Mouse (Mus musculus) macrophage (primary cell): ENCODE data around the gene Ranbp1. TPM values are rescaled to one million over a fixed set of nuclear protein-coding genes. Genes with fewer than 3 reads are reported as not detected.
"Not testable (repeated sequence)": the region's sequence is repeated elsewhere in the genome, so short reads cannot be mapped to it uniquely, and the experiment has no call there.

Experiments
- H3K27ac ChIP-seq: fragments of 350-480 bp; formaldehyde crosslinking; 2 replicates; pipeline ENCODE4 v1.9.0; 2021
- H3K36me3 ChIP-seq: fragments of 350-480 bp; formaldehyde crosslinking; 2 replicates; pipeline ENCODE4 v1.9.0; 2021; ENCODE audit errors: inconsistent target
- H3K4me3 ChIP-seq: fragments of 350-480 bp; formaldehyde crosslinking; 2 replicates; pipeline ENCODE4 v1.9.0; 2021; ENCODE audit errors: inconsistent target
- H3K79me2 ChIP-seq: fragments of 350-480 bp; formaldehyde crosslinking; 2 replicates; pipeline ENCODE4 v1.9.0; 2021; ENCODE audit errors: inconsistent target
- WGBS: methylation state at CpG from one replicate; pipeline ENCODE4 v1.1.7; 2026; ENCODE audit warnings: inconsistent platforms; ENCODE audit not compliant: missing documents; 5-methylcytosine and 5-hydroxymethylcytosine counted together
- polyA plus RNA-seq: library from polyadenylated mRNA; stranded (reverse); fragments of 250-400 nt; gene quantifications from 3 replicates; pipeline ENCODE4 v1.2.4, GENCODE M21; 2018; ENCODE audit warnings: inconsistent platforms
- total RNA-seq, 78 experiments: library from RNA; depleted of rRNA; stranded (reverse); fragments of 250-400 nt; gene quantifications; 1 replicate in 9 of 78; 2 replicates in 24 of 78; 3 replicates in 43 of 78; 4 replicates in 2 of 78; pipeline ENCODE4 v1.2.4; 2018; ENCODE audit warnings: inconsistent platforms in 56 of 78

Gene Ranbp1
- total RNA-seq (2018; cell fraction: chromatin; rRNA removed) = 10 to 100 TPM in 25 of 26 experiments, 1 to 10 TPM in 1; 9.3 to 75.6 (median 18.2) TPM
- 100 to 1,000 TPM in 9 of 26 experiments, 10 to 100 TPM in 17; 69.7 to 126 (median 94.2) TPM for total RNA-seq (2018; cell fraction: cytosol; rRNA removed)
- total RNA-seq (2018; cell fraction: nucleus; rRNA removed) = 10 to 100 TPM; 11.8 to 86.2 (median 39.3) TPM
- polyA plus RNA-seq = 67.3 to 311 TPM (median 228 TPM) in 3 replicates

GRCm38 (mm10) chr16:18248433-18249363 lies at the start of gene Ranbp1, which contains the start of gene Trmt2a:
Gene Ranbp1 (minus strand): TSS chr16:18248732.
Gene Trmt2a (plus strand): TSS chr16:18248679.
- Histone ChIP-seq H3K79me2 (peaks cover 77% of the 10 kb centered on the region), H3K27ac (peak within 1 kb of the TSS; percentile 86), H3K4me3 (peak within 1 kb of the TSS; percentile 89), H3K36me3 (peaks cover 54% of the 10 kb centered on the region)
- under 1% methylated on average over 78 of the region's 102 CpGs for WGBS

- Histone ChIP-seq H3K79me2 (peaks cover 41% of the 10 kb centered on the region), H3K27ac (peak overlapping the region; percentile 28; the same call in 1 of the 2 replicates), H3K4me3 (peak overlapping the region; percentile 32)
- WGBS = 0% methylated on average over 4 of the region's 10 CpGs
- H3K36me3 ChIP-seq = not testable (repeated sequence)
Measured at GRCm38 (mm10) chr16:18289614-18290013, 41.1 kb upstream of the Ranbp1 start.

GRCm38 (mm10) chr16:18289067-18289588 lies 40.6 kb upstream of the Ranbp1 start, which contains the start of gene Dgcr8:
Gene Dgcr8 (minus strand): TSS chr16:18289246.
- Histone ChIP-seq H3K79me2 (peaks cover 46% of the 10 kb centered on the region), H3K4me3 (peak within 1 kb of the TSS; percentile 74), H3K36me3 (peaks cover 8% of the 10 kb centered on the region; the same call in 1 of the 2 replicates), H3K27ac (peak within 1 kb of the TSS; percentile 57)
- WGBS = 2% methylated on average over 52 of the region's 71 CpGs

- 0% methylated on average over 25 of the region's 31 CpGs for WGBS
- Histone ChIP-seq H3K79me2 (peaks cover 51% of the 10 kb centered on the region), H3K27ac (peak overlapping the region; percentile 57), H3K4me3 (peak overlapping the region; percentile 74), H3K36me3 (peaks cover 13% of the 10 kb centered on the region)
Measured at GRCm38 (mm10) chr16:18288581-18289061, 40.1 kb upstream of the Ranbp1 start.

- Histone ChIP-seq H3K79me2 (peaks cover 51% of the 10 kb centered on the region), H3K27ac (peak overlapping the region; percentile 57), H3K4me3 (peak overlapping the region; percentile 74), H3K36me3 (peaks cover 17% of the 10 kb centered on the region)
- 2% methylated on average over 4 of the region's 4 CpGs for WGBS
Measured at GRCm38 (mm10) chr16:18288166-18288565, 39.6 kb upstream of the Ranbp1 start.

GRCm38 (mm10) chr16:18275166-18275565 lies 26.6 kb upstream of the Ranbp1 start:
- Histone ChIP-seq H3K4me3 (no peak overlapping the region), H3K36me3 (peaks cover 53% of the 10 kb centered on the region), H3K79me2 (no peaks in the 10 kb centered on the region), H3K27ac (no peak overlapping the region)
- WGBS = 100% methylated on average over 2 of the region's 2 CpGs

- H3K36me3 ChIP-seq = peaks cover 38% of the 10 kb centered on the region
- H3K79me2 ChIP-seq = no peaks in the 10 kb centered on the region
- 85% methylated on average over 5 of the region's 5 CpGs for WGBS
- H3K27ac ChIP-seq = no peak overlapping the region
- H3K4me3 ChIP-seq = no peak overlapping the region
Measured at GRCm38 (mm10) chr16:18268182-18268581, 19.6 kb upstream of the Ranbp1 start.

- Histone ChIP-seq H3K79me2 (no peaks in the 10 kb centered on the region), H3K36me3 (peaks cover 37% of the 10 kb centered on the region), H3K4me3 (no peak overlapping the region), H3K27ac (no peak overlapping the region)
- WGBS = 93% methylated on average over 1 of the region's 2 CpGs
Measured at GRCm38 (mm10) chr16:18265024-18265423, 16.5 kb upstream of the Ranbp1 start.

- Histone ChIP-seq H3K79me2 (no peaks in the 10 kb centered on the region), H3K36me3 (peaks cover 70% of the 10 kb centered on the region), H3K27ac (no peak within 1 kb of the TSS), H3K4me3 (no peak within 1 kb of the TSS)
- 88% methylated on average over 2 of the region's 2 CpGs for WGBS
Measured at GRCm38 (mm10) chr16:18258221-18258620, 9.7 kb upstream of the Ranbp1 start, which contains the start of gene Gm49776. Gene Gm49776 (minus strand): TSS chr16:18258321.

- no peak overlapping the region for H3K27ac ChIP-seq
- peaks cover 32% of the 10 kb centered on the region for H3K79me2 ChIP-seq
- H3K4me3 ChIP-seq = no peak overlapping the region
- 77% methylated on average over 1 of the region's 1 CpGs for WGBS
- H3K36me3 ChIP-seq = peaks cover 65% of the 10 kb centered on the region
Measured at GRCm38 (mm10) chr16:18253866-18254265, 5.3 kb upstream of the Ranbp1 start.

GRCm38 (mm10) chr16:18252736-18253135 lies 4.2 kb upstream of the Ranbp1 start:
- H3K4me3 ChIP-seq = no peak overlapping the region
- H3K27ac ChIP-seq = no peak overlapping the region
- peaks cover 36% of the 10 kb centered on the region for H3K79me2 ChIP-seq
- H3K36me3 ChIP-seq = peaks cover 56% of the 10 kb centered on the region
- WGBS = 81% methylated on average over 6 of the region's 6 CpGs

GRCm38 (mm10) chr16:18250828-18251790 lies 2.6 kb upstream of the Ranbp1 start:
- 95% methylated on average over 9 of the region's 10 CpGs for WGBS
- no peak overlapping the region for H3K4me3 ChIP-seq
- H3K27ac ChIP-seq = no peak overlapping the region
- peaks cover 46% of the 10 kb centered on the region for H3K36me3 ChIP-seq
- peaks cover 53% of the 10 kb centered on the region for H3K79me2 ChIP-seq

GRCm38 (mm10) chr16:18250231-18250630 lies 1.7 kb upstream of the Ranbp1 start:
- Histone ChIP-seq H3K27ac (peak overlapping the region; percentile 86; the same call in 1 of the 2 replicates), H3K79me2 (peaks cover 61% of the 10 kb centered on the region), H3K4me3 (peak overlapping the region; percentile 89), H3K36me3 (peaks cover 50% of the 10 kb centered on the region)
- WGBS = 73% methylated on average over 4 of the region's 4 CpGs
